Mouse (Mus musculus) liver, embryonic 14.5 days (tissue): ENCODE measurements at regions not wholly inside any gene's neighbourhood (a gene's known extent, or its start where the extent isn't known, plus 50 kb on each side); places are given as distances from the start of the nearest gene placed in this dataset.

ENCODE experiments used
- CTCF ChIP-seq: IDR thresholded peaks from 2 replicates; pipeline ENCODE4 v1.5.1; 2016; ENCODE audit warnings: antibody characterized with exemption, low read depth, control low read depth
- EP300 ChIP-seq: IDR thresholded peaks from 2 replicates; pipeline ENCODE4 v1.6.1; 2016; ENCODE audit warnings: antibody characterized with exemption, low read depth

DNA sequence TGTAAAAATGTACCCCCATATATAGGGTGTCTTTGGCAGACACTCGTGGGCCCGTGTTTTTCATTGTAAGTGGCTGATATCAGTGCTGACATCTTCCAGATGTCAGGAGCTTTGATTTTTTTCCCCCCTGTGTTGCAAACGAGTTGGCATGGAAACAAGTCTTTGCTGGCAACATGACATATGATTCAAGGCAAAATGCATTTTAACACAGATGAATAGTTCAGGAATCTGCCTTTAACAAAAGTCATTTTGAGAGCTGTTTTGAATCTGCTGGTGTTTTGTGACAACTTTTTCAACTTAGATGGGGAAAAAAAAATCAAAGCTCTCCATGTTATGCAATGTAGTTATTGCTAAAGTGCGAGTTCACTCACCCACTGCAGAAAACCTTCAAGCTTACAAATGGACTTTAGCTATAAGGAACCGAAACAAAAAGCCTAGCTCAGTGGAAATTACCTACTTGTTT is 148.8 kb upstream of the Ptbp2 start:
- TF ChIP-seq CTCF, result no peak
- TF ChIP-seq EP300, result no peak
